Mouse (Mus musculus): Measurements from ENCODE around the gene C2cd4a. TPM values are rescaled to one million over a fixed set of nuclear protein-coding genes. Genes with fewer than 3 reads are reported as not detected.

C2cd4a gene
- polyA plus RNA-seq, 1 experiment from 2014 or later, result 0.48 TPM

DNA sequence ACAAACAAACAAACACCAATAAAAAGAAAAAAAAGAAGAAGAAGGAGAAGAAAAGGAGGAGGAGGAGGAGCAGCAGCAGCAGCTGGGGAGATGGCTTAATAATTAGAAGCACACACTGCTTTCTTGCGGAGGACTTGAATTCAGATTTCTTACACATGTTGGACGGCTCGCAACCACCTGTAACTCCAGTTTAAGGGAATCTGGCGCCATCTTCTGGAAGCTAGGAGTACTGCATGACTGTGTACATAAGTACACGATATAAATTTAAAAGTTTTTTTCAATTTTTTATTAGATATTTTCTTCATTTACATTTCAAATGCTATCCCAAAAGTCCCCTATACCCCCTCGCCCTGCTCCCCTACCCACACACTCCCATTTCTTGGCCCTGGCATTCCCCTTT is 29.9 kb downstream of the C2cd4a start:
- H3K27ac ChIP-seq (ENCODE audit: low read depth, low read length), result no peak overlapping the region
- H3K36me3 ChIP-seq (ENCODE audit: control insufficient read depth, insufficient read depth), result no peaks in the 10 kb centered on the region
- TF ChIP-seq CTCF (IDR thresholded peaks at IDR 0.05; ENCODE audit: low read depth), result peak; percentile 77
- no peak overlapping the region for H3K4me3 ChIP-seq (ENCODE audit: low read depth, low read length)
- H3K4me1 ChIP-seq (replicated peaks; ENCODE audit: control insufficient read depth, insufficient read depth, low read length), result peaks cover 4% of the 10 kb centered on the region; the same call in 1 of the 2 replicates
- H3K9ac ChIP-seq (ENCODE audit: low read depth, low read length), result no peak overlapping the region
- 40% methylated on average over 6 of the region's 6 CpGs for WGBS
- H3K27me3 ChIP-seq (replicated peaks; ENCODE audit: control insufficient read depth, insufficient read depth, low read length), result no peaks in the 10 kb centered on the region
- ATAC-seq, result no peak
- no peaks in the 10 kb centered on the region for H3K9me3 ChIP-seq (ENCODE audit: control insufficient read depth)
- H3K4me2 ChIP-seq (replicated peaks; ENCODE audit: low read depth), result no peak overlapping the region

- H3K27ac ChIP-seq (ENCODE audit: low read depth, low read length), result no peak overlapping the region
- H3K36me3 ChIP-seq (ENCODE audit: control insufficient read depth, insufficient read depth), result no peaks in the 10 kb centered on the region
- peaks cover 4% of the 10 kb centered on the region; the same call in 1 of the 2 replicates for H3K4me1 ChIP-seq (replicated peaks; ENCODE audit: control insufficient read depth, insufficient read depth, low read length)
- H3K4me2 ChIP-seq (replicated peaks; ENCODE audit: low read depth), result no peak overlapping the region
- H3K4me3 ChIP-seq (ENCODE audit: low read depth, low read length), result no peak overlapping the region
- no peak overlapping the region for H3K9ac ChIP-seq (ENCODE audit: low read depth, low read length)
- ATAC-seq, result peak; percentile 72
- no peak for TF ChIP-seq CTCF (IDR thresholded peaks at IDR 0.05; ENCODE audit: low read depth)
- H3K27me3 ChIP-seq (replicated peaks; ENCODE audit: control insufficient read depth, insufficient read depth, low read length), result no peaks in the 10 kb centered on the region
- no peaks in the 10 kb centered on the region for H3K9me3 ChIP-seq (ENCODE audit: control insufficient read depth)
- 33% methylated on average over 14 of the region's 14 CpGs for WGBS
Measured at GRCm38 (mm10) chr9:67799078-67799819, 32.9 kb downstream of the C2cd4a start.

- no peaks in the 10 kb centered on the region for H3K27me3 ChIP-seq (replicated peaks; ENCODE audit: control insufficient read depth, insufficient read depth, low read length)
- TF ChIP-seq CTCF (IDR thresholded peaks at IDR 0.05; ENCODE audit: low read depth), result no peak
- no peak overlapping the region for H3K4me3 ChIP-seq (ENCODE audit: low read depth, low read length)
- H3K9ac ChIP-seq (ENCODE audit: low read depth, low read length), result no peak overlapping the region
- 50% methylated on average over 14 of the region's 14 CpGs for WGBS
- peaks cover 4% of the 10 kb centered on the region; the same call in 1 of the 2 replicates for H3K4me1 ChIP-seq (replicated peaks; ENCODE audit: control insufficient read depth, insufficient read depth, low read length)
- H3K36me3 ChIP-seq (ENCODE audit: control insufficient read depth, insufficient read depth), result no peaks in the 10 kb centered on the region
- H3K27ac ChIP-seq (ENCODE audit: low read depth, low read length), result no peak overlapping the region
- no peaks in the 10 kb centered on the region for H3K9me3 ChIP-seq (ENCODE audit: control insufficient read depth)
- ATAC-seq, result no peak
- no peak overlapping the region for H3K4me2 ChIP-seq (replicated peaks; ENCODE audit: low read depth)
Measured at GRCm38 (mm10) chr9:67795205-67795675, 36.9 kb downstream of the C2cd4a start.

- H3K27me3 ChIP-seq (replicated peaks; ENCODE audit: control insufficient read depth, insufficient read depth, low read length), result no peaks in the 10 kb centered on the region
- H3K9me3 ChIP-seq (ENCODE audit: control insufficient read depth), result no peaks in the 10 kb centered on the region
- no peak overlapping the region for H3K27ac ChIP-seq (ENCODE audit: low read depth, low read length)
- no peak overlapping the region for H3K4me2 ChIP-seq (replicated peaks; ENCODE audit: low read depth)
- H3K36me3 ChIP-seq (ENCODE audit: control insufficient read depth, insufficient read depth), result no peaks in the 10 kb centered on the region
- no peak overlapping the region for H3K9ac ChIP-seq (ENCODE audit: low read depth, low read length)
- ATAC-seq, result no peak
- TF ChIP-seq CTCF (IDR thresholded peaks at IDR 0.05; ENCODE audit: low read depth), result no peak
- H3K4me3 ChIP-seq (ENCODE audit: low read depth, low read length), result no peak overlapping the region
- 75% methylated on average over 4 of the region's 4 CpGs for WGBS
- H3K4me1 ChIP-seq (replicated peaks; ENCODE audit: control insufficient read depth, insufficient read depth, low read length), result peaks cover 4% of the 10 kb centered on the region; the same call in 1 of the 2 replicates
Measured at GRCm38 (mm10) chr9:67794668-67795067, 37.5 kb downstream of the C2cd4a start.

DNA sequence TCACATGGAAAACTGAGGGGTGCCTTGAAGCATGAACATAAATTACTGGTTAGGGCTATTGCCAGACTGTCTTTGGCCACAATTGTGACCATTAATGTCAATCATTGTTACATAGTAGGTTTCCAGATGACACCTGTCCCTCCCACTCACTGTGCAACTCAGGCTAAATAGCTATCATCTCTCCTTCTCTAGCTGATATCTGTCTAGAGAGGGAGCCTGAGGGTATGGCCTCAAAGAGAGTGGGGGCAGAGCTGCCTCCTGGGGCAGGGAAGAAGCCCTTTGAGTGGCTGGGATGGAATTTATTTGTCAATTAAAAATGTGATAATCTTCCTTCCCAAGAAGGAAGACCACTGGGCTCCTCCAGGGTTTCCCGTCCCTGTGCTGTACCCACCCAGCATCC is 37.9 kb downstream of the C2cd4a start:
- no peak for ATAC-seq
- WGBS, result 77% methylated on average over 1 of the region's 1 CpGs
- H3K27me3 ChIP-seq (replicated peaks; ENCODE audit: control insufficient read depth, insufficient read depth, low read length), result no peaks in the 10 kb centered on the region
- H3K9ac ChIP-seq (ENCODE audit: low read depth, low read length), result no peak overlapping the region
- H3K4me1 ChIP-seq (replicated peaks; ENCODE audit: control insufficient read depth, insufficient read depth, low read length), result peaks cover 2% of the 10 kb centered on the region; the same call in 1 of the 2 replicates
- no peak overlapping the region for H3K4me3 ChIP-seq (ENCODE audit: low read depth, low read length)
- no peak for TF ChIP-seq CTCF (IDR thresholded peaks at IDR 0.05; ENCODE audit: low read depth)
- H3K36me3 ChIP-seq (ENCODE audit: control insufficient read depth, insufficient read depth), result no peaks in the 10 kb centered on the region
- no peaks in the 10 kb centered on the region for H3K9me3 ChIP-seq (ENCODE audit: control insufficient read depth)
- no peak overlapping the region for H3K4me2 ChIP-seq (replicated peaks; ENCODE audit: low read depth)
- H3K27ac ChIP-seq (ENCODE audit: low read depth, low read length), result no peak overlapping the region

- Histone ChIP-seq H3K27me3 (replicated peaks; ENCODE audit: control insufficient read depth, insufficient read depth, low read length) (no peaks in the 10 kb centered on the region), H3K27ac (ENCODE audit: low read depth, low read length) (no peak overlapping the region), H3K9me3 (ENCODE audit: control insufficient read depth) (no peaks in the 10 kb centered on the region), H3K4me3 (ENCODE audit: low read depth, low read length) (no peak overlapping the region), H3K4me2 (replicated peaks; ENCODE audit: low read depth) (no peak overlapping the region), H3K36me3 (ENCODE audit: control insufficient read depth, insufficient read depth) (no peaks in the 10 kb centered on the region), H3K9ac (ENCODE audit: low read depth, low read length) (no peak overlapping the region), H3K4me1 (replicated peaks; ENCODE audit: control insufficient read depth, insufficient read depth, low read length) (no peaks in the 10 kb centered on the region)
- no peak for ATAC-seq
- 66% methylated on average over 6 of the region's 6 CpGs for WGBS
- no peak for TF ChIP-seq CTCF (IDR thresholded peaks at IDR 0.05; ENCODE audit: low read depth)
Measured at GRCm38 (mm10) chr9:67793501-67793900, 38.6 kb downstream of the C2cd4a start.

All from intestine, postnatal 0 days (tissue).